Mouse (Mus musculus) embryo, embryonic 10 days (tissue): Measurements from ENCODE around the gene Rpl36a.

Experiments used
- DNase-seq: peaks from one replicate; pipeline ENCODE4 v3.0.0-alpha.2; 2015; ENCODE audit warnings: low spot score

Gene Rpl36a

DNA sequence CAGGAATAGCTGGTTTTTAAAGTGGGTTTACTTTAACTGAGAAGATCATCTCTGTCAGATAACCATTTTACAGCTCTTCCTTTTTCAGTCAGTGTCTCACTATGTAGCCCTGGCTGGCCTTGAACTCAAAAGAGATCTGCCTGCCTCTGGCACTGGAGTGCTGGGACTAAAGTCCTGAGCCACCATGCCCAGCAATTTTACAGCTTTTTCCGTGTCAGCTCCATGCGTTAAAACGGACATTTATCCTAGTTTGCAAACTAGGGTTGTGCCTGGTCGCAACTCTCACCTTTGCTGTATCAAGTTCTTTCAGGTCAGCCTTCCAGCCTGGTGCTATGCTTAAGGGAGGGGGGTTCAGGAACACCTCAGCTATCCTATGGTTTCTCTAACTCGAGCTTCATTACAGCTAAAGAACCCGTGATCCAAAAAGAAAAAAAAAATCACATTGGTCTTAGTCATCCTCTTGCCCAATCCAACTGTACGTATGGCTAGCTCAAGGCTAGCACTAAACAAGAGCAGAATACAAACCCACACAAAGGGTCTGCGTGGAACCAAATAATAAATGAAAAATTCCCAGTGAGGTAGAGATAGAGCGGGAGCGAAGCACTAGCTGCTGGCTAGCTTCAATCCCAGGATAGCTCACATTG is 14.6 kb downstream of the Rpl36a start:
- DNase-seq, result no peak

DNA sequence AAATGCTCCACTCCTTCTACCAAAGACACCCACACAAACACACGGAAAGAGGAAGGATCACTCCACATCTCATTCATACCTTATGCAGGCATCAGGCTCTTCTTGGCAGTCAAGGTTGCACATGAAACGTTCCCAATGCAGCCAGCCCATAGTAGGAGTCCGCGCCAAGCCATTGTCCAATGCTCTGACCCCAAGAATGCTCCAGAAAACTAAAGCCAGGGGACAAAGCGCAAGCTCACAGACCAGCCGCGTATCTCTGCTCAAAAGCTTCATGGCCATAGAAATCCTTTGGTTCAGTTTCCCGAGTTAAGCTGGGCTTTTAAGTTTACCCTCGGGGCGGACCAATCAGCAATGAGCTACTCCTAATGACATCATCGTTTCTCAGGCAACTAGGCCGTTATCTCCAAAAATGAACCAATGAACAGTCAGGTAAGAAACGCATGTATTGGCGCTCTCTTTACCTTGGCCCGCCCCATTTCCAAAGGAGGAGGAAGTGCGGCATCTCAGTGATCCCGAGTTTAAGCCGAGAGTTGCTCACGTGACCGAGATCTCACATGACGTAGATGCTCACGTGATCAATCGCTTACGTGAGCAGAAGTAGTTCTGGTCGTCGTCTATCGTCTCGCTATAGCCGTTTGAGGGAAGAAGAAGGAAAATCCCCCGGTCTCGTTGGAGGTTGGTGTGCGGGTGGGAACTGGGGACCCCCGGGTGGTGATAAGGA is 15.4 kb downstream of the Rpl36a start, which contains the start of the genes Gla and Hnrnph2:
Gene Gla (minus strand): TSS at position 467 of the 721 bp plus-strand sequence.
Gene Hnrnph2 (plus strand): TSS at position 521 of the 721 bp plus-strand sequence.
- DNase-seq, result peak; percentile 99

DNA sequence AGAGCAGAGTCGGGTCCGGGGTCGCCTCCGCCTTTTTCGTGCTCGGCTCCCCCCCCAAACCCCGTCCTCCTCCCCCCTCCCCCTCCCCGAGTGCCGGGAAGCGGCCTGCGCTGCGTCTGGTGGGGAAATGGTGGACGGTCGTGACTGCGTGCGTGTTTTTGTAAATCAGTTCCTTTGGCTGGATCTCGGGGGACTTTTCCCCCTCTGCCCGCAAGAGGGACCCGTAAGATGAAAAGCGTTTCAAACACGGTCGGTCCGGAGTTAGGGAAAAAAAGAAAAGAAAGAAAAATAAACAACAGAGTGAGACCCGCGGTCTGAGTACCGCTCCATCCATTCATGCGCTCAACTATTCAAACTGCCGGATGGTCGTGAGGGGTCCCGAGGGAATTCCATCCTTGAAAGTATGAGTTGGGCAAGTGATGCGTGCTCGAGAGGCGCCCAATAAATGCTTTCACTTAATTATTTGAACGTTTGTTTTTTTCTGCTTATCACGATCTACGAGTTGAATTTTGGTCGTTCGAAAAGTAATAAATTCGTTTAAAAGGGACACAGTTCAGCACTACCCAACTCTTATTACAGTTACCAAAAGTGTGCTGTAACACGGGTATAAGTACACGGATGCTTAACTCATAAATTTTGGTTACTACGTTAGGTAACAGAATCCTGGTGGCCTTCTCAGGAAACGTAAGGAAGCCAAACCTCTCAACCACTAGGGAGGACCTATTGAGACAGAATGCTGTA is 16.1 kb downstream of the Rpl36a start:
- peak; percentile 38 for DNase-seq

DNA sequence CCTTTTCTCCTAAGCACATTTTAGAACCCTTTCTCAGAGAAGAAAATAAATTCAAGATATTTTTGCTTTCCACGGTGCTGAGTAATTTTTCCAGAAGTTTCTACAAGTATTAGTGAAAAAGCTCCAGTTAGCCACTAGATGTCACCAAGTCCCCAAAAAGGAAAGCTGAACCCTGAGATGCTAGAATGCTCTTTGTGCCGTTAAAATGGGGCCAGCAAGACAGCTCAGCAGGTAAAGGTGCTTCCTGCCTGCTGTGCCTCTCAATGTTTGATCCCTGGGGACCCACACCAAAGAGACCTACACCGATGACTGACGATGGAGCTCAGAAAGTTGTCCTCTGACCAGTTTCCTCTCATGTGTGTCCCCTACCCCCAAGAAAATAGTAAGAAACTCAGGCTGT is 24.0 kb downstream of the Rpl36a start:
- DNase-seq, result peak; percentile 29

DNA sequence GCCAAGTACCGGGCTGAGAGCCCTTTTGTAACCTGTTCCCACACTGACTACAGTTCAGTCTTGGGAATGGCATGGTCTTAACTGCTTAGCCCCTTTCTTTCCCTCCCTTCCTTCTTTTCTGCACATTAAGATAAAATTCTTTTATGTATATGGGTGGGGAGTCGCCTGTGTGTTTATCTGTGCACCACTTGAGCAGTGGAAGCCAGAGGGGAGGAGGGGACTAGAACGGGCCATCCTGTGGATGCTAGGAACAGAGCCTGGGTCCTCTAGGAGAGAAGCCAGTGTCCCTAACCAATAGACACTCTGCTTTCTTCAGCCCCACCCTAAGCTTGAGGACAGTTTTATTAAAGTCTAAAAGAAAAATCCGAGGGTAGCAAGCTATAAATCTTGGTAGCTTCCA is 25.5 kb downstream of the Rpl36a start:
- no peak for DNase-seq

DNA sequence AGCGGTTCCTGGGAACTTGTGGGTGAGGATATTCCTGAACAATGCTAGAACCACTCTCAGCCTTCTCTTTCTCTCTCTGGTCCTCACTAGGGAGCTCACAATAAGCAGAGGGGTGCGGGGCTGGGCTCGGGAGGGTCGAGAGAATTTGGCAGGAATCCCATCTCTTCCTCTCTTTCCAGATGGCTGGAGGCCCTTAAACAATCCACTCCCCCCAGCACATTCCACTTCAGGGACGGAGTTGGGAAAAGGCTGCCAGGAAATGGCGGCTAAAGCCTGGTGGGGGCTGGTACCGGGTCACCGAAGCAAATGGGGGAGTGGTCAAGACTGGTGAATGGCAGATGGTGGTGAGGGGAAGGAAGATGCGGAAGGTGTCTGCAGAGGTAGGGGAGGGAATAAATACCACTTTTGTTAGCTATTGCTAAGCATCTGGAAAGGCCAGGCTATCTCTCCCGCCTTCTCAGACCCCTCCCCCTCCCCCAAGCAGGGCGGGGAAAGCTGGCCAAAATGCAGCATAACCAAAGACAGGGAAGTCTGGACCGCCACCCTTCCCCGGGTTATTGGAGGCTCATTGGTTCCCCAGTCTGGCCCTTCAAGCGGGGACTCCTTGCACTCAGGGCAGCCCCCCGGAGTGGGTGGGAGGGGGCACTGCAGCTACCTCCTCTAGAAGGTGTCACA is 27.0 kb downstream of the Rpl36a start:
- DNase-seq, result peak; percentile 71

DNA sequence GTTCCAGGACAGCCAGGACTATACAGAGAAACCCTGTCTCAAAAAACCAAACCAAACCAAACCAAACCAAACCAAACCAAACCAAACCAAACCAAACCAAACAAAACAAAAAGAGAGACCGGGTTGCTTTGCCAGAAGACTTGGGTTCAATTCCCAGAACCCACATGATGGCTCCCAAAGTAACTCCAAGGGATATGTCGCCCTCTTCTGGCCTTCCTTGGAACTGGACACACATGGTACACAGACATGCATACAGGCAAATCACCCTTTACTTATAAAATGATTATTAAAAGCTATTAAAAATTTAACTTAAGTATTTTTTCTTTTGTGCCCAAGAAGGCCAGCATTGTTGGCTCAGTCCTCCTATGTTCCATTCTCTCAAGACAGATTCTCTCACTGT is 28.9 kb downstream of the Rpl36a start:
- DNase-seq, result no peak

DNA sequence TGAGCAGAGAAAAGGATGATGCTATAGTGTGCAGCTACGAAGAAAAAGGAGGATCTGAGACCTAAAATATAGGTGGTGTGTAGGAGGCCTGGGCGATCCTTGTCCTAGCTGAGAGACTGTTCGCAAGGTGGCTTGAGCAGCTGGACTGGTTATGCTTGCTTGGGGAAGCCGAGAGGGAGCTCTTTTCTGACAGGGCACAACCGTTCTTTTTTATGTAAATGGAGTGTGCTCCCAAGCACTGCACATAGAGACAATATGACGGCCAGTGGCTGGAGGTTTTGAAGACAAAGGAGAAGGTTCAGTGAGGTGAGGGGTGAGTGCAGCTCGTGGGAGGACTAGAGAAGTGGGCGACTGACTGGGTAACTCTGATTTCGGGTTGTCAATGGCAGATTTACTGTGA is 34.2 kb downstream of the Rpl36a start:
- DNase-seq, result peak; percentile 21

DNA sequence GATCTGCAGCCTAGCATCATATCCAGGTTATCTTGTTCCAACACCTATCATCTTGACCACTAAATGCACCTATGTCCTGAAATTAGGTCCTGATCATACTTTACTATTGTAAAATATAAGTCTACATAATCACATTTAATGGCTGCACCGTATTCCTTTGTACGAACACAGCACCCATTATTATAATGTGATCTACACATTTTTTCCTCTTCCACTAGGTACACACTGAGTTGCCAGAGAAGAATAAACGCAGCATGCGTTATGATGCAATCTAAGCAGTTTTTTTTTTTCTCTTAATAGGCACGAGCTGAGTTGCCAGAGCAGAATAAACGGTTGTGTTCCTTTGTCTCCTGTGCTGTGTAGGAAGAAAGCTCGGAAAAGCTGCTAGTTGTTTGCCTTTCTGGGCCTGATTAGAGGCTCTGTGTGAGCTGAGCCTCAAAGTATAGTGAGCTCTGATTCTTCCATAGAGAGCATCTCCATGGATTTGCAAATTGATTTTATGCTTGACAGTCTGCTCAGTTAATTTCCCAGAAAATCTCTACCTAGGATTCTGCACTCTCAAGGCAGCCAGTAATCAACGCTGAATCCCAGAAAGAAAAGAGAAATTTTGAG is 34.9 kb downstream of the Rpl36a start:
- peak; percentile 24 for DNase-seq

DNA sequence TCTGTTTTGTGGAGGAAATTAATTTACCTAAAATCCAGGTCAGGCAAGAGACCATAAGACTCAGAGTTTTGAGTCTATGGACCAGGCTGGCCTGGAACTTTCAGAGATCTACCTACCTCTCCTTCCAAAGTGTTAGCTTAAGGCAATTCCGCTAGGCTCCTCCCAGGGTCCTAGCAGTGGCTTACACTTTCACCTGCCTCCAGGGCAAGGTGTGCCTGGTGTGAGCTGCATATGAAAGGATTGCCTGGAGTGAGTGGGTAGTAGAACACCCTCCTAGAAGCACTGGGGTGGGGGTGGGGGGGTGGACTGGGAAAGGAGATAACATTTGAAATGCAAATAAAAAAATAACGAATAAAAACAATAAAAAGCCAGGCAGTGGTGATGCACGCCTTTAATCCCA is 36.2 kb downstream of the Rpl36a start:
- DNase-seq, result no peak

DNA sequence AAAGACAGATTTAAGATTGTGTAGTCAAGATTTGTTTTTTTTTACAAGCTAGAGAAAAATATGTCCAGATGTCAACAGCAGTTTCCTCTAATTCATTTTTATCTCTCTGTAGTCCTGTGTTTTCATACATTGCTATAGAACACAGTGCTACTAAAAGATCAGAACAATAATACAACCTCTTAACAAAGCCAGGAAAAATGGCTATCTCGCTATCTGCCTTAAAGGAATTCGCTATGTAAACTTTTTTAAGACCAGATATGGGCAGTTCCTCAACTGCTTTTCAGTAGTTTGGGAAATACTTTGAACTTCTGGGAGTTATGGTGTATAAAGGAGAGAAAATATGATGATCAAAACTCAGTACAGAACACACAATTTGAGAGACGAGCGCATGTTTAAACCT is 37.9 kb downstream of the Rpl36a start:
- no peak for DNase-seq

DNA sequence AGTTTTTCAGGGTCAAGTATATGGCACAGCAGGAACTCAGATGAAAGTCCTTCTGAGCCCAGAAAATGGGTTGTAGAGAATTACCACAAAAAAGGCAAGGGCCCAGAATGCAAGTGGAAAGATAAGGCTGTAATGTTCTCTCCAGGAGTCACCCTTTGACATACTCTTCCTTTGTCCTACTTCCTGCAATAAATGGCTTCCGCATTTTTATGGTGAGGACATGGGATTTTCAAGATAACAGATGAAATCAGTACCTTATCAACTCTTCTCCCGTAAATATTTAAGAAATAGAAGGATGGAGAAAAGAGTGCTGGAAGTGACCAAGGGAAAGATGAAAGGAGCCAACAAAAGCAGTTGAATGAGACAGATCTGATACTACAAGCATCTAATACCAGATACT is 42.7 kb downstream of the Rpl36a start:
- DNase-seq, result no peak

DNA sequence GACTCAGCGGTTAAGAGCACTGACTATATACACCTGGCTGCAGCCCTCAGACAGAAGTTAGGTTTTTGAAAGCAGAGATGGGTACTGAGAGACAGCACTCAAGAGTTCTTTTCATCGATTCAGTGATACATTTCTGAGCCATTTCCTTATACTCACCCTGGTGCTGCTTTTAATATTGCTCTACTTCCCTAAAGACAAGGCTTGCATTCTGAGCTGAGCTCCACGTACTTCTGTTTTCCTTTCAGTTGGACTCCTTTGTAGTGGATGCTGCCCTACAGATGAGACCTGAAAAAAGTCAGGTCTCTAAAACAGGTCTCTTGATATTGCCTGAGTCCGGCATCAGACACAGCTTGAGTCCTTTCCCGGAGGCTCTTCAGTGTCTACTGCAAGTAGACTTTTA is 47.3 kb downstream of the Rpl36a start:
- no peak for DNase-seq

DNA sequence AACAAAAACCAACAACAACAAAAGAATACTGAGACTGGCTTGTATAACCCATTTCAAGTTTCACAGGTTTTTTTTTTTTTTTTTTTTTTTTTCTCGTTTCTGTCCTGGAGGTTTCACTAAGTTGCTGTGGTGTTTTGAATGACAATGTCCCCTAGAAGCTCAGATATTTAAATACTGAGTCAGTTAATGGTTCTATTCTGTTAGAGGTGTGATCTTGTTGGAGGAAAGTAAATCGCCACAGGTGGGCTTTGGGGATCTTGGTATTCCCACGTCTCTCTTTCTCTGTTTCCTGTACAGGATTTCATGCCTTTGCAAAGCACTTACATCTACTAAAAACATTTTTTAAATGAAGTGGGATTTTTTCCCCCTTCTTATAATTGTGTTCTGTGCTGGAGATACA is 49.7 kb downstream of the Rpl36a start:
- DNase-seq, result no peak

DNA sequence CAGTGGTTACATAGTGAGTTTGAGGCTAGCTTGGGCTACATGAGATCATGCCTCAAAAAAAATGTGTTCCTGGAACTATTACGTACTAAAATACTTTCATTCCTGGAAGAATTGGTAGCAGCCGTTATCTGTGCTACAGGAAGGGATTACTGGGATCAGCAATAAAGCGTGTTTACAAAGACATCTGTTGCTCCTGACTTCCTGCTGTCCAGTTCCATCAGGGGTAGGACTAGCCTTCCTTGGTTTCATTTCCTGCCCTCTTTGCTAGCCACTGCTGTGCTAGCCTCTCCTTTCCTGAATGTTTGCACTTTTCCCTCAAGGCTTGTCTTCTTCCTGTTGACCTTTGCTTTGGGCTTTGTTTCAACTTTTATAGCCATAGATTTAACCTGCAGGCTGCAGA is 50.4 kb downstream of the Rpl36a start:
- no peak for DNase-seq
